Mouse (Mus musculus): ENCODE data around the gene Asap2. TPM values are rescaled to one million over a fixed set of nuclear protein-coding genes. Genes with fewer than 3 reads are reported as not detected.

The Asap2 gene
- 15.0 TPM for polyA plus RNA-seq (2014; fragmentation: Illumina TruSeq; extraction: RNeasy Lipid Tissue Mini Kit (QIAGEN cat#74804); ENCODE audit: low read depth, low replicate concordance)

DNA sequence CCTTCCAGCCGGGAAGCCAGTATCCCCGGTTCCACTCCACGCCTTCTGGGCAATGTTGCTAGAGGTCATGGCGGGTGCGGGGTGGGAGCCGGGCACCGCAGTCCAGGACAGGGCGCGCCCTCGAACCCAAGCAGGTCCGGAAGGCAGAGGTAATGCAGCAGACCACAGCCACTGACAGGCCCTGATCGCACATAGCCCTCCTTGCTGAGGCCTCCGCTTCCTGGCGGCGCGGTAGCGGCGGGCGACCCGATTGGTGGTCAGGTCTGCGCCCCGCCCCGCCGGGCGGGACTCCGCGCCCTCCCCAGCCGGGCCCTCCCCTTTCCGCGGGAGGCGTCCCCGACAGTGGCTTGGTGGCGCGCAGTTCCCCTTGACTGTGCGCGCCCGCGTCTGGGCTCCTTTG is at the start of gene Asap2:
Asap2 (plus strand) TSS at position 328 of the 400 bp plus-strand sequence.

DNA sequence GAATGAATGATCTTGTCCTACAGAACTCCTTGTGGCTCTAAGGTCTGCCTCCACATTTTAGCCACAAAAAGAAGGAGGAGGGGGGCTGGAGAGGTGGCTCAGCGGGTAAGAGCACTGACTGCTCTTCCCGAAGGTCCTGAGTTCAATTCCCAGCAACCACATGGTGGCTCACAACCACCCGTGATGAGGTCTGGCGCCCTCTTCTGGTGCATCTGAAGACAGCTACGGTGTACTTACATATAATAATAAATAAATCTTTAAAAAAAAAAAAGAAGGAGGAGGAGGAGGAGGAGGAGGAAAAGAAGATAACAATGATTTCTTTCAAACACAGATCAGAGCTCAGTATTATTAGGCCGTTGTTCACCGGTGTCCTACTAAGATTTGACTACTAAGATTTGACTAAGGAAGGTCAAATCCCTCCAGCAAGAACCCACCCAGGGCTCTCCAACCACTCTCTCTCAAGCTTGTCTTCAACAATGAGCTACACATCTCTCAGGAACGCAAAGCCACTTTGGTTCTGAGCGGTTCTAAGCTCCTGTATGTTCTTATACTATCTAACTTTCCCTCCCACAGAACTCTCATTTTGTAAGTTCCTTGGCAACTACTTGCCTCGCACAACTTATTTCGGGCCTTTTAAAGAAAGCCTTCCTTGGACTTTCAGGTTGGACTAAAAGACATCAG is 294.6 kb downstream of the Asap2 start, which contains the start of gene Cpsf3:
Cpsf3 (plus strand) TSS at position 631 of the 681 bp plus-strand sequence.

DNA sequence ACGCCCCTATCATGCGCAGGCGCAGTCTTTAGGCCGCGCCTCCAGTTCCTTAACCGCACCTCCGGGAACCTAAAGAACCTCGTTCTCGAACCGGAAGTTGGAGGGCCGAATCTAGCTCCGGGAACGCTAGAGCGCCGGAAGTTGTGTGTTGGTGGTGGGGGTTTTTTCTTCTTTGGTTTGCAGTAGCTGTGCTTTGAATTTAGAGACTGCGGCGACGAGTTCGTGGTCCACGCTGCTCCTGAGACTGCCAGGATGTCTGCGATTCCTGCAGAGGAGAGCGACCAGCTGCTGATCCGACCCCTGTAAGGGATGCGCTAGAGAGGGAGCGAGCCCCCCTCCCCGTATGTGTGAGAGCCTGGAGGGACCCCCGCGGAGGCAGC is 296.0 kb downstream of the Asap2 start, which contains the start of gene Itgb1bp1:
Itgb1bp1 (minus strand) TSS at position 42 of the 380 bp plus-strand sequence.

DNA sequence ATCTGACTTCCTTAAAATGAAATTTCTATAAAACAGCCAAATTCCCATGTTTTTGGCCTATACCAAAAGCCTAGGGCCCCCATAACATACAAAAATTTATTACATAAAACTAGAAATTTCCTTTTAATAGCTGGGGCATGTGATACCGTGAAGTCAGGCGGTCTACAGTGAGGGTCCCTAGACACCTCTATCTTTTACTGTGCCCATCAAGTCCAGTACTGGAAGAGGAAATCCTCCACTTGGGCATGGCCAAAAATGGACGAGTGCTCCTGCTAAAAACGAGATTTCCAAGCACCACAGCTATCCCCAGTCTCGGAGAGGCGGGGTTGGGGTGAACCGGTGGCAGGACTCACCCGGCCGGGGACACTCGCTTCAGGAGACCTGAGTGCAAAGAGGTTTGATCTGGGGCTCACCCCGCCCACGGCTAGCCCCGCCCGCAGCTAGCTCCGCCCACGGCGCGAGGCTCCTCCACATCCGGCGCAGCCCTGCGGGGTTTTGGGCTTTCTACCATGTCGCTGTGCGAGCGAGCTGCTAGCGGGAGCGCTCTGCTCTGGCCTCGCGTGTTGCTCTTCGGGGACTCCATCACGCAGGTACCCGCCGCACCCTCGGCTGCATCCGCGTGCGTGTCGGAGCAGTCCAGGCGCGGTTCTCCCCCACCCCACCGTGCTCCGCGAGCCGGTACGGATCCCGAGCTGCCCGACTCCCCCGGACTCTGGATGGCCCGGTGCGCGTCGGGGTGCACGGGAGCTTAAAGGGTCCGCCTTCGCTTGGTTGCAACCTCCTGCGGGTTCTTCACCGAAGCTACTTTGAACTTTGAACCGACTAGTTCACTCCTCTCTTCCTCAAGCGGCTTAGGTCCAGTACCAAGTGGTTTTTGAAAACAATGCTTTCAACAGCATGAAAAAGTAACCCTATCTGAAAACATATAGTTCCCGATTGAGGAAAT is 325.9 kb downstream of the Asap2 start, which contains the start of gene Iah1:
Iah1 (plus strand) TSS at position 467 of the 946 bp plus-strand sequence.

